Mouse (Mus musculus) gastrocnemius, postnatal 10 days (tissue): ENCODE results near the gene Rnf38. TPM values are rescaled to one million over a fixed set of nuclear protein-coding genes. Genes with fewer than 3 reads are reported as not detected.

Source experiments
- DNase-seq: peaks from one replicate; pipeline ENCODE4 v3.0.0; 2021; ENCODE audit warnings: mixed read lengths
- total RNA-seq, 2 experiments: library from RNA; stranded (reverse); gene quantifications; 2 replicates each; pipeline ENCODE4 v1.2.3; 2021

Gene Rnf38
- total RNA-seq, 2 experiments from 2014 or later = 18.8 to 27.7 TPM

GRCm38 (mm10) chr4:44224141-44224540 lies 9.4 kb downstream of the Rnf38 start:
- no peak for DNase-seq

GRCm38 (mm10) chr4:44223444-44223843 lies 10.1 kb downstream of the Rnf38 start:
- no peak for DNase-seq

GRCm38 (mm10) chr4:44216797-44217442 lies 16.7 kb downstream of the Rnf38 start:
- DNase-seq = no peak

GRCm38 (mm10) chr4:44199968-44200367 lies 33.6 kb downstream of the Rnf38 start:
- peak; percentile 12 for DNase-seq

- DNase-seq = no peak
These were observed 46.2 kb downstream of the Rnf38 start for GRCm38 (mm10) chr4:44187431-44187830.

- DNase-seq = no peak
These were observed 49.7 kb downstream of the Rnf38 start for GRCm38 (mm10) chr4:44183862-44184261.

- no peak for DNase-seq
These were observed 53.8 kb downstream of the Rnf38 start for GRCm38 (mm10) chr4:44179748-44180147.

- DNase-seq = peak; percentile 21
These were observed 60.4 kb downstream of the Rnf38 start for GRCm38 (mm10) chr4:44173177-44173576.

- DNase-seq = no peak
These were observed 60.9 kb downstream of the Rnf38 start for GRCm38 (mm10) chr4:44172676-44173075.

- no peak for DNase-seq
These were observed 63.7 kb downstream of the Rnf38 start for GRCm38 (mm10) chr4:44169884-44170283.

GRCm38 (mm10) chr4:44168816-44169215 lies 64.8 kb downstream of the Rnf38 start:
- no peak for DNase-seq

GRCm38 (mm10) chr4:44168231-44168647 lies 65.3 kb downstream of the Rnf38 start:
- peak; percentile 93 for DNase-seq

GRCm38 (mm10) chr4:44167397-44168121 lies 66.0 kb downstream of the Rnf38 start:
- DNase-seq = peak; percentile 83

GRCm38 (mm10) chr4:44166702-44167396 lies 66.7 kb downstream of the Rnf38 start:
- DNase-seq = no peak

GRCm38 (mm10) chr4:44164621-44165020 lies 69.0 kb downstream of the Rnf38 start:
- DNase-seq = no peak

GRCm38 (mm10) chr4:44163034-44163433 lies 70.6 kb downstream of the Rnf38 start:
- DNase-seq = no peak

- DNase-seq = no peak
These were observed 72.4 kb downstream of the Rnf38 start for GRCm38 (mm10) chr4:44160990-44161689.

GRCm38 (mm10) chr4:44159839-44160238 lies 73.8 kb downstream of the Rnf38 start:
- DNase-seq = no peak

GRCm38 (mm10) chr4:44156481-44156880 lies 77.1 kb downstream of the Rnf38 start:
- no peak for DNase-seq

- DNase-seq = no peak
These were observed 78.7 kb downstream of the Rnf38 start for GRCm38 (mm10) chr4:44154884-44155283.

GRCm38 (mm10) chr4:44152904-44153303 lies 80.7 kb downstream of the Rnf38 start:
- no peak for DNase-seq

- no peak for DNase-seq
These were observed 106.8 kb downstream of the Rnf38 start for GRCm38 (mm10) chr4:44126805-44127204.
